Mouse (Mus musculus) neural tube, embryonic 15.5 days (tissue): ENCODE measurements around the gene Cabin1. TPM values are rescaled to one million over a fixed set of nuclear protein-coding genes. Genes with fewer than 3 reads are reported as not detected.

Experiments used
- ATAC-seq: fragments of 200-750 bp; cut with Nextera tagmentation; 2 replicates; pipeline ENCODE4 v1.8.0; 2017; ENCODE audit warnings: mild to moderate bottlenecking, moderate TSS enrichment, moderate library complexity; ENCODE audit not compliant: low FRiP score
- H3K27ac ChIP-seq: fragments of 300-500 bp; sonication (generic); replicated peaks from 2 replicates; pipeline ENCODE4 v1.5.1; 2015; ENCODE audit warnings: mild to moderate bottlenecking, inconsistent platforms
- H3K27me3 ChIP-seq: fragments of 300-500 bp; sonication (generic); replicated peaks from 2 replicates; pipeline ENCODE4 v1.6.1; 2015; ENCODE audit warnings: inconsistent platforms
- H3K36me3 ChIP-seq: fragments of 300-500 bp; sonication (generic); 2 replicates; pipeline ENCODE4 v1.6.1; 2015; ENCODE audit warnings: inconsistent platforms
- H3K4me1 ChIP-seq: fragments of 300-500 bp; sonication (generic); 2 replicates; pipeline ENCODE4 v1.6.1; 2015; ENCODE audit warnings: inconsistent platforms
- H3K4me2 ChIP-seq: fragments of 300-500 bp; sonication (generic); 2 replicates; pipeline ENCODE4 v1.6.1; 2015; ENCODE audit warnings: inconsistent platforms, mild to moderate bottlenecking, moderate library complexity
- H3K4me3 ChIP-seq: fragments of 300-500 bp; sonication (generic); replicated peaks from 2 replicates; pipeline ENCODE4 v1.5.1; 2015; ENCODE audit warnings: mild to moderate bottlenecking, inconsistent platforms
- H3K9ac ChIP-seq: fragments of 300-500 bp; sonication (generic); replicated peaks from 2 replicates; pipeline ENCODE4 v1.6.1; 2015; ENCODE audit warnings: mild to moderate bottlenecking, inconsistent platforms
- H3K9me3 ChIP-seq: fragments of 300-500 bp; sonication (generic); replicated peaks from 2 replicates; pipeline ENCODE4 v1.6.1; 2016; ENCODE audit warnings: inconsistent platforms
- WGBS: fragments of 180-500 bp; shearing (Covaris S2); methylation state at CpG from one replicate; pipeline ENCODE4 v1.1.7; 2015; ENCODE audit warnings: mixed read lengths; 5-methylcytosine and 5-hydroxymethylcytosine counted together
- polyA plus RNA-seq: library from polyadenylated mRNA; unstranded; fragments of >200 nt; fragmentation: Nextera tagmentation; extraction: Ambion mirVana; gene quantifications from 2 replicates; pipeline ENCODE4 v1.2.1, GENCODE M21; 2015

Cabin1 gene
- polyA plus RNA-seq, result 32.9 and 35.8 TPM in 2 replicates

GRCm38 (mm10) chr10:75763682-75764518, at the start of gene Cabin1:
Gene Cabin1, minus strand, starts transcription at chr10:75764341.
- Histone ChIP-seq H3K4me3 (peak within 1 kb of the TSS; percentile 66), H3K9ac (peak within 1 kb of the TSS; percentile 69), H3K9me3 (no peaks in the 10 kb centered on the region), H3K27ac (peak within 1 kb of the TSS; percentile 83), H3K4me1 (peaks cover 18% of the 10 kb centered on the region), H3K36me3 (no peaks in the 10 kb centered on the region), H3K4me2 (peak within 1 kb of the TSS; percentile 81), H3K27me3 (no peaks in the 10 kb centered on the region)
- ATAC-seq, result peak; percentile 99
- under 1% methylated on average over 61 of the region's 61 CpGs for WGBS

- Histone ChIP-seq H3K4me1 (no peaks in the 10 kb centered on the region), H3K4me3 (no peak overlapping the region), H3K9me3 (no peaks in the 10 kb centered on the region), H3K9ac (no peak overlapping the region), H3K36me3 (no peaks in the 10 kb centered on the region), H3K27ac (no peak overlapping the region), H3K4me2 (no peak overlapping the region), H3K27me3 (no peaks in the 10 kb centered on the region; the same call in 1 of the 2 replicates)
- no peak for ATAC-seq
- WGBS, result 70% methylated on average over 2 of the region's 2 CpGs
These were observed 40.1 kb upstream of the Cabin1 start for GRCm38 (mm10) chr10:75804217-75804616.

GRCm38 (mm10) chr10:75798176-75798696, 34.1 kb upstream of the Cabin1 start, which contains the start of gene Gstt1:
Gene Gstt1, minus strand, starts transcription at chr10:75798584.
- H3K36me3 ChIP-seq, result no peaks in the 10 kb centered on the region
- H3K4me1 ChIP-seq, result peaks cover 27% of the 10 kb centered on the region
- no peaks in the 10 kb centered on the region for H3K9me3 ChIP-seq
- peak; percentile 50; the same call in 1 of the 2 replicates for ATAC-seq
- no peak within 1 kb of the TSS for H3K27ac ChIP-seq
- peak within 1 kb of the TSS; percentile 42 for H3K9ac ChIP-seq
- WGBS, result 2% methylated on average over 18 of the region's 18 CpGs
- peak within 1 kb of the TSS; percentile 79 for H3K4me2 ChIP-seq
- peaks cover 10% of the 10 kb centered on the region; the same call in 1 of the 2 replicates for H3K27me3 ChIP-seq
- peak within 1 kb of the TSS; percentile 42 for H3K4me3 ChIP-seq

- Histone ChIP-seq H3K4me1 (peaks cover 27% of the 10 kb centered on the region), H3K27me3 (peaks cover 10% of the 10 kb centered on the region; the same call in 1 of the 2 replicates), H3K9me3 (no peaks in the 10 kb centered on the region), H3K36me3 (no peaks in the 10 kb centered on the region), H3K9ac (peak overlapping the region; percentile 42), H3K4me3 (peak overlapping the region; percentile 42), H3K27ac (no peak overlapping the region), H3K4me2 (peak overlapping the region; percentile 79)
- peak; percentile 53; the same call in 1 of the 2 replicates for ATAC-seq
- 2% methylated on average over 12 of the region's 12 CpGs for WGBS
These were observed 33.6 kb upstream of the Cabin1 start for GRCm38 (mm10) chr10:75797619-75798175.

GRCm38 (mm10) chr10:75796731-75797516, 32.8 kb upstream of the Cabin1 start:
- Histone ChIP-seq H3K4me1 (peaks cover 27% of the 10 kb centered on the region), H3K9me3 (no peaks in the 10 kb centered on the region), H3K4me3 (peak overlapping the region; percentile 42; the same call in 1 of the 2 replicates), H3K27ac (no peak overlapping the region), H3K27me3 (peaks cover 10% of the 10 kb centered on the region; the same call in 1 of the 2 replicates), H3K9ac (no peak overlapping the region), H3K4me2 (peak overlapping the region; percentile 79), H3K36me3 (no peaks in the 10 kb centered on the region)
- WGBS, result 50% methylated on average over 11 of the region's 11 CpGs
- ATAC-seq, result no peak

GRCm38 (mm10) chr10:75794880-75795279, 30.7 kb upstream of the Cabin1 start:
- Histone ChIP-seq H3K4me1 (peaks cover 27% of the 10 kb centered on the region), H3K36me3 (no peaks in the 10 kb centered on the region), H3K9me3 (no peaks in the 10 kb centered on the region), H3K27me3 (peaks cover 10% of the 10 kb centered on the region; the same call in 1 of the 2 replicates), H3K27ac (no peak overlapping the region), H3K4me3 (no peak overlapping the region), H3K9ac (no peak overlapping the region), H3K4me2 (no peak overlapping the region)
- WGBS, result 41% methylated on average over 3 of the region's 3 CpGs
- ATAC-seq, result no peak

GRCm38 (mm10) chr10:75790773-75791172, 26.6 kb upstream of the Cabin1 start:
- no peak overlapping the region for H3K9ac ChIP-seq
- H3K27me3 ChIP-seq, result no peaks in the 10 kb centered on the region
- ATAC-seq, result no peak
- peaks cover 9% of the 10 kb centered on the region; the same call in 1 of the 2 replicates for H3K4me1 ChIP-seq
- no peak overlapping the region for H3K27ac ChIP-seq
- H3K4me3 ChIP-seq, result no peak overlapping the region
- H3K9me3 ChIP-seq, result no peaks in the 10 kb centered on the region
- no peak overlapping the region for H3K4me2 ChIP-seq
- 21% methylated on average over 7 of the region's 7 CpGs for WGBS
- no peaks in the 10 kb centered on the region for H3K36me3 ChIP-seq

GRCm38 (mm10) chr10:75789841-75790240, 25.7 kb upstream of the Cabin1 start:
- H3K4me2 ChIP-seq, result no peak overlapping the region
- H3K9ac ChIP-seq, result no peak overlapping the region
- H3K36me3 ChIP-seq, result no peaks in the 10 kb centered on the region
- peaks cover 5% of the 10 kb centered on the region; the same call in 1 of the 2 replicates for H3K4me1 ChIP-seq
- 91% methylated on average over 5 of the region's 5 CpGs for WGBS
- no peaks in the 10 kb centered on the region for H3K27me3 ChIP-seq
- H3K9me3 ChIP-seq, result no peaks in the 10 kb centered on the region
- H3K27ac ChIP-seq, result no peak overlapping the region
- no peak for ATAC-seq
- H3K4me3 ChIP-seq, result no peak overlapping the region

GRCm38 (mm10) chr10:75789081-75789735, 25.1 kb upstream of the Cabin1 start:
- Histone ChIP-seq H3K9me3 (no peaks in the 10 kb centered on the region), H3K4me3 (no peak overlapping the region), H3K27me3 (peaks cover under 1% of the 10 kb centered on the region; the same call in 1 of the 2 replicates), H3K9ac (no peak overlapping the region), H3K36me3 (no peaks in the 10 kb centered on the region), H3K4me1 (no peaks in the 10 kb centered on the region), H3K27ac (no peak overlapping the region), H3K4me2 (no peak overlapping the region)
- WGBS, result 77% methylated on average over 6 of the region's 6 CpGs
- no peak for ATAC-seq

- no peaks in the 10 kb centered on the region for H3K9me3 ChIP-seq
- peaks cover 6% of the 10 kb centered on the region; the same call in 1 of the 2 replicates for H3K27me3 ChIP-seq
- no peak overlapping the region for H3K9ac ChIP-seq
- H3K36me3 ChIP-seq, result no peaks in the 10 kb centered on the region
- no peak overlapping the region for H3K4me3 ChIP-seq
- no peak overlapping the region for H3K27ac ChIP-seq
- no peak for ATAC-seq
- no peak overlapping the region for H3K4me2 ChIP-seq
- H3K4me1 ChIP-seq, result no peaks in the 10 kb centered on the region
- WGBS, result 95% methylated on average over 8 of the region's 8 CpGs
These were observed 24.1 kb upstream of the Cabin1 start for GRCm38 (mm10) chr10:75788277-75788676.

- Histone ChIP-seq H3K9ac (no peak overlapping the region), H3K4me1 (peaks cover 8% of the 10 kb centered on the region), H3K27me3 (peaks cover 26% of the 10 kb centered on the region), H3K36me3 (no peaks in the 10 kb centered on the region), H3K9me3 (no peaks in the 10 kb centered on the region), H3K4me3 (no peak overlapping the region), H3K27ac (no peak overlapping the region), H3K4me2 (no peak overlapping the region)
- WGBS, result 92% methylated on average over 1 of the region's 1 CpGs
- ATAC-seq, result no peak
These were observed 21.3 kb upstream of the Cabin1 start for GRCm38 (mm10) chr10:75785442-75785841.
